Mouse (Mus musculus) CH12.LX (cell line): ENCODE measurements around the gene Lrrc28. TPM values are rescaled to one million over a fixed set of nuclear protein-coding genes. Genes with fewer than 3 reads are reported as not detected.

Experiments used
- DNase-seq: peaks from one replicate; pipeline ENCODE4 v3.0.0-alpha.2; 2013; ENCODE audit errors: extremely low read depth
- H3K27ac ChIP-seq: 2 replicates; pipeline ENCODE4 v1.5.1; 2012; ENCODE audit warnings: low read depth, mild to moderate bottlenecking, control low read depth, moderate library complexity; ENCODE audit not compliant: insufficient read depth
- H3K27me3 ChIP-seq: replicated peaks from 2 replicates; pipeline ENCODE3; 2012; ENCODE audit warnings: inconsistent platforms
- H3K36me3 ChIP-seq, 2 experiments: replicated peaks in 1 of 2; 2 replicates each; pipeline versions ENCODE3 to v1.6.1; 2012; ENCODE audit warnings: inconsistent platforms in 1 of 2, low read length in 1 of 2, mild to moderate bottlenecking in 1 of 2, mixed read lengths in 1 of 2, moderate library complexity in 1 of 2; ENCODE audit not compliant: control insufficient read depth in 1 of 2, insufficient read depth in 1 of 2
- H3K4me1 ChIP-seq, 2 experiments: 2 replicates each; pipeline ENCODE4 v1.6.1; 2012; ENCODE audit warnings: inconsistent platforms in 1 of 2, moderate library complexity in 1 of 2; ENCODE audit not compliant: insufficient read depth in 2 of 2, control insufficient read depth in 1 of 2
- H3K4me2 ChIP-seq: 2 replicates; pipeline ENCODE4 v1.6.1; 2012; ENCODE audit warnings: low read depth, mild to moderate bottlenecking, control low read depth; ENCODE audit not compliant: poor library complexity, insufficient read depth, severe bottlenecking
- H3K4me3 ChIP-seq, 3 experiments: fragments of 150-350 bp in 1 of 3; sonication (generic) in 1 of 3; replicated peaks in 1 of 3; 2 replicates each; pipeline versions ENCODE3 to v1.5.1; 2011 to 2012; ENCODE audit warnings: low read depth in 2 of 3, low read length in 2 of 3, mild to moderate bottlenecking in 2 of 3, moderate library complexity in 2 of 3, control low read depth in 1 of 3, improper control_type of control experiment in 1 of 3, inconsistent platforms in 1 of 3, mixed read lengths in 1 of 3; ENCODE audit not compliant: poor library complexity in 1 of 3
- H3K79me2 ChIP-seq: replicated peaks from 2 replicates; pipeline ENCODE4 v1.6.1; 2012; ENCODE audit warnings: mild to moderate bottlenecking, moderate library complexity; ENCODE audit not compliant: control insufficient read depth, poor library complexity, insufficient read depth, severe bottlenecking; ENCODE audit errors: extremely low read depth
- H3K9ac ChIP-seq: 2 replicates; pipeline ENCODE4 v1.6.1; 2012; ENCODE audit warnings: low read depth, mild to moderate bottlenecking, control low read depth, moderate library complexity; ENCODE audit not compliant: insufficient read depth
- H3K9me3 ChIP-seq: replicated peaks from 2 replicates; pipeline ENCODE3; 2012; ENCODE audit warnings: low read length, inconsistent platforms, mixed read lengths
- CTCF ChIP-seq, 2 experiments: IDR thresholded peaks in 1 of 2; conservative IDR thresholded peaks in 1 of 2; 2 replicates each; pipeline ENCODE4 v1.5.1; 2011 to 2012; ENCODE audit warnings: low read depth in 2 of 2, low read length in 2 of 2, improper control_type of control experiment in 1 of 2, inconsistent platforms in 1 of 2, mild to moderate bottlenecking in 1 of 2, moderate library complexity in 1 of 2
- E2F4 ChIP-seq: IDR thresholded peaks from 2 replicates; pipeline ENCODE4 v1.6.1; 2011; ENCODE audit warnings: low read depth, low read length, improper control_type of control experiment; ENCODE audit not compliant: insufficient replicate concordance
- ELF1 ChIP-seq: IDR thresholded peaks from 2 replicates; pipeline ENCODE4 v1.6.1; 2014; ENCODE audit warnings: low read depth, mild to moderate bottlenecking, inconsistent platforms, low read length, improper control_type of control experiment
- EP300 ChIP-seq: IDR thresholded peaks from 2 replicates; pipeline ENCODE4 v1.6.1; 2011; ENCODE audit warnings: low read length, improper control_type of control experiment
- GABPA ChIP-seq: IDR thresholded peaks from 2 replicates; pipeline ENCODE4 v1.6.1; 2012; ENCODE audit warnings: low read depth, low read length, improper control_type of control experiment, inconsistent platforms; ENCODE audit not compliant: insufficient replicate concordance
- HCFC1 ChIP-seq: IDR thresholded peaks from 2 replicates; pipeline ENCODE4 v1.6.1; 2012; ENCODE audit warnings: low read depth, mild to moderate bottlenecking, inconsistent platforms, low read length, improper control_type of control experiment
- IRF4 ChIP-seq: IDR thresholded peaks from 2 replicates; pipeline ENCODE4 v1.6.1; 2014; ENCODE audit warnings: low read depth, mild to moderate bottlenecking, inconsistent platforms, low read length, improper control_type of control experiment
- JUN ChIP-seq: IDR thresholded peaks from 2 replicates; pipeline ENCODE4 v1.6.1; 2011; ENCODE audit warnings: low read depth, mild to moderate bottlenecking, low read length, improper control_type of control experiment, moderate library complexity; ENCODE audit not compliant: insufficient read depth
- JUND ChIP-seq: conservative IDR thresholded peaks from 2 replicates; pipeline ENCODE4 v1.6.1; 2011; ENCODE audit warnings: low read depth, low read length, improper control_type of control experiment
- KAT2A ChIP-seq: IDR thresholded peaks from 2 replicates; pipeline ENCODE4 v1.6.1; 2012; ENCODE audit warnings: low read length, improper control_type of control experiment, inconsistent platforms; ENCODE audit not compliant: insufficient replicate concordance
- MAX ChIP-seq: IDR thresholded peaks from 2 replicates; pipeline ENCODE4 v1.6.1; 2011; ENCODE audit warnings: low read length, improper control_type of control experiment
- MEF2A ChIP-seq: IDR thresholded peaks from 2 replicates; pipeline ENCODE4 v1.6.1; 2014; ENCODE audit warnings: low read depth, mild to moderate bottlenecking, inconsistent platforms, low read length, improper control_type of control experiment, borderline replicate concordance
- MYC ChIP-seq: IDR thresholded peaks from 2 replicates; pipeline ENCODE4 v1.6.1; 2011; ENCODE audit warnings: low read depth, mild to moderate bottlenecking, improper control_type of control experiment, low read length
- NRF1 ChIP-seq: IDR thresholded peaks from 2 replicates; pipeline ENCODE4 v1.6.1; 2014; ENCODE audit warnings: low read depth, mild to moderate bottlenecking, inconsistent platforms, low read length, improper control_type of control experiment, moderate library complexity
- PAX5 ChIP-seq: IDR thresholded peaks from 2 replicates; pipeline ENCODE4 v1.6.1; 2012; ENCODE audit warnings: low read length, inconsistent platforms, mixed read lengths
- POLR2A ChIP-seq: IDR thresholded peaks from 2 replicates; pipeline ENCODE4 v1.6.1; 2011; ENCODE audit warnings: low read depth, mild to moderate bottlenecking, improper control_type of control experiment, low read length
- RAD21 ChIP-seq: IDR thresholded peaks from 2 replicates; pipeline ENCODE4 v1.6.1; 2011; ENCODE audit warnings: low read depth, mild to moderate bottlenecking, low read length, improper control_type of control experiment, moderate library complexity
- SIN3A ChIP-seq: IDR thresholded peaks from 2 replicates; pipeline ENCODE4 v1.6.1; 2012; ENCODE audit warnings: low read length, improper control_type of control experiment, inconsistent platforms
- SMC3 ChIP-seq: IDR thresholded peaks from 2 replicates; pipeline ENCODE4 v1.6.1; 2011; ENCODE audit warnings: low read depth, low read length, improper control_type of control experiment
- TBP ChIP-seq: conservative IDR thresholded peaks from 2 replicates; pipeline ENCODE4 v1.6.1; 2011; ENCODE audit warnings: low read depth, low read length, improper control_type of control experiment
- TCF12 ChIP-seq: IDR thresholded peaks from 2 replicates; pipeline ENCODE4 v1.6.1; 2014; ENCODE audit warnings: low read depth, mild to moderate bottlenecking, inconsistent platforms, low read length, improper control_type of control experiment
- UBTF ChIP-seq: IDR thresholded peaks from 2 replicates; pipeline ENCODE4 v1.6.1; 2012; ENCODE audit warnings: low read depth, mild to moderate bottlenecking, inconsistent platforms, low read length, improper control_type of control experiment, moderate library complexity
- USF1 ChIP-seq: IDR thresholded peaks from 2 replicates; pipeline ENCODE4 v1.6.1; 2014; ENCODE audit warnings: low read depth, mild to moderate bottlenecking, inconsistent platforms, low read length, improper control_type of control experiment
- USF2 ChIP-seq: conservative IDR thresholded peaks from 2 replicates; pipeline ENCODE4 v1.6.1; 2011; ENCODE audit warnings: low read depth, low read length, improper control_type of control experiment
- ZC3H11A ChIP-seq: IDR thresholded peaks from 2 replicates; pipeline ENCODE4 v1.6.1; 2012; ENCODE audit warnings: low read depth, mild to moderate bottlenecking, inconsistent platforms, low read length, improper control_type of control experiment
- ZNF384 ChIP-seq: IDR thresholded peaks from 2 replicates; pipeline ENCODE4 v1.6.1; 2012; ENCODE audit warnings: low read depth, low read length, improper control_type of control experiment, inconsistent platforms
- dilution Hi-C: fragments of 300-500 bp; cut with MboI; formaldehyde crosslinking; loops from 2 replicates; pipeline ENCODE4 v1.14.3; 2020; ENCODE audit warnings: low sequenced_read_pairs; ENCODE audit not compliant: extremely low pct_unique_long_range_greater_than_20kb, extremely low pct_ligation_motif_present
- in situ Hi-C: fragments of 300-500 bp; cut with MboI; formaldehyde crosslinking; loops from 3 replicates; pipeline ENCODE4 v1.14.3; 2019; ENCODE audit warnings: low sequenced_read_pairs, low pct_ligation_motif_present, low pct_unique_long_range_greater_than_20kb, mixed read lengths
- polyA plus RNA-seq: library from polyadenylated mRNA; unstranded; fragments of >175 nt; gene quantifications from 2 replicates; pipeline ENCODE4 v1.2.1, GENCODE M21; 2012; ENCODE audit warnings: low read depth; ENCODE audit not compliant: insufficient read length
- total RNA-seq, 2 experiments: library from RNA; depleted of rRNA; stranded (reverse); fragments of 300-350 nt in 1 of 2; fragments of >200 nt in 1 of 2; gene quantifications; 2 replicates each; pipeline ENCODE4 v1.2.3; 2012 to 2014

Gene Lrrc28
- total and polyA plus RNA-seq, 3 experiments, result 41.6 to 63.5 (median 59.2) TPM

- Histone ChIP-seq H3K4me2 (no peak overlapping the region), H3K4me3 (no peak overlapping the region), H3K4me1 (peaks cover 7 to 48% of the 10 kb centered on the region in 2 experiments), H3K27ac (no peak overlapping the region), H3K9ac (no peak overlapping the region), H3K79me2 (no peaks in the 10 kb centered on the region), H3K27me3 (no peaks in the 10 kb centered on the region), H3K9me3 (no peaks in the 10 kb centered on the region), H3K36me3 (peaks cover 7 to 46% of the 10 kb centered on the region in 2 experiments)
- in situ Hi-C loops, result loop anchor here (25.0 kb wide), 1 partner anchor 284 kb away; no protein-coding TSS in a partner anchor
- DNase-seq, result peak; percentile 57
- TF ChIP-seq MEF2A (no peak), RAD21 (peak; percentile 69), SMC3 (peak; percentile 71), JUND (no peak), ELF1 (no peak), TBP (no peak), E2F4 (no peak), ZC3H11A (no peak), TCF12 (no peak), HCFC1 (no peak), UBTF (no peak), PAX5 (no peak), IRF4 (peak; percentile 28; the same call in 1 of the 2 replicates), USF2 (no peak), KAT2A (no peak), CTCF (conservative IDR thresholded peaks at IDR 0.05 in 1 of 2, IDR thresholded peaks at IDR 0.05 in 1 of 2; ENCODE audit: low read depth in 2 of 2, low read length in 2 of 2) (peak; percentile 49 to 70; a peak in 3 of 4 replicates), MAX (peak; percentile 13; the same call in 1 of the 2 replicates), MYC (0 out of 2 replicates have a peak, but pooled peaks have one; percentile 49)
- dilution Hi-C loops, result no loop called here
Observed at GRCm38 (mm10) chr7:67520959-67521358, 124.1 kb downstream of the Lrrc28 start.

- no peaks in the 10 kb centered on the region for H3K27me3 ChIP-seq
- no peak for TF ChIP-seq EP300
- no peak for TF ChIP-seq GABPA
- no peak for TF ChIP-seq POLR2A
- TF ChIP-seq ZNF384, result no peak
- no peak for TF ChIP-seq ZC3H11A
- no peak for TF ChIP-seq TCF12
- TF ChIP-seq USF1, result no peak
- TF ChIP-seq JUN, result no peak
- no peak for TF ChIP-seq MYC
- TF ChIP-seq SIN3A, result no peak
- TF ChIP-seq HCFC1, result no peak
- no peak for TF ChIP-seq NRF1
- no peak overlapping the region for H3K4me2 ChIP-seq
- no peak overlapping the region for H3K4me3 ChIP-seq
- peaks cover 12 to 51% of the 10 kb centered on the region in 2 experiments for H3K36me3 ChIP-seq
- H3K79me2 ChIP-seq, result no peaks in the 10 kb centered on the region
- H3K27ac ChIP-seq, result no peak overlapping the region
- H3K9me3 ChIP-seq, result no peaks in the 10 kb centered on the region
- dilution Hi-C loops, result no loop called here
- in situ Hi-C loops, result loop anchor here (25.0 kb wide), 1 partner anchor 283 kb away; no protein-coding TSS in a partner anchor
- DNase-seq, result no peak
- H3K9ac ChIP-seq, result no peak overlapping the region
- peaks cover 7 to 40% of the 10 kb centered on the region in 2 experiments for H3K4me1 ChIP-seq
Observed at GRCm38 (mm10) chr7:67520001-67520400, 125.1 kb downstream of the Lrrc28 start.
